Mouse (Mus musculus): ENCODE measurements at regions not wholly inside any gene's neighbourhood (a gene's known extent, or its start where the extent isn't known, plus 50 kb on each side); places are given as distances from the start of the nearest gene placed in this dataset.

DNA sequence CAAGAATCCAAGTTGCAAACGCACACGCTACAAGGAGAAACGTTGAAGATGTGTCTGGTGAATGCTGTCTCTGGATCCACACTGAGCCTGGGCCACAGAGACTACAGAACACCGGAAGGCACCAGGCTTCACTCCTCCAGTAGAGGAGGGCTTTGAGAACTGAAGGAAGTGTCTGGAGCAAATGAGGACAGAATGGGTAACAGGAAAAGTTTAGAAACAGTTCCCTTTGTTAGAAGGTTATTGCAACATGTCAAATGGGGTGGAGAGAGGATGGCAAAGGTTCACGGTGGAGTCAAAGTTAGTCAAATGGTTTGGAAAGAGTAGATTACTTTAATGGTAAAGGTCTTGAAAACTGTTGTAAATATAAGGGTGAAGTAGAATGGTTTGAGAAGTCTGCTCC is 247.1 kb upstream of the Jmjd1c start:
- Histone ChIP-seq H3K27ac (ENCODE audit: control insufficient read depth, insufficient read depth, low read length) (no peak overlapping the region), H3K27me3 (ENCODE audit: control insufficient read depth, insufficient read depth, low read length) (no peaks in the 10 kb centered on the region), H3K4me1 (replicated peaks; ENCODE audit: control insufficient read depth, insufficient read depth, low read length) (peaks cover 3% of the 10 kb centered on the region), H3K4me3 (ENCODE audit: control insufficient read depth, insufficient read depth, low read length) (no peak overlapping the region), H3K36me3 (ENCODE audit: control insufficient read depth, insufficient read depth, low read length) (no peaks in the 10 kb centered on the region)
- WGBS: 93% methylated on average over 5 of the region's 5 CpGs
- TF ChIP-seq POLR2A (IDR thresholded peaks at IDR 0.05; ENCODE audit: control insufficient read depth, extremely low read depth, insufficient read depth, low read length, poor library complexity) (no peak), CTCF (IDR thresholded peaks at IDR 0.05; ENCODE audit: borderline replicate concordance, control insufficient read depth, extremely low read depth, insufficient read depth, low read length, poor library complexity) (no peak)
- no peak for DNase-seq

DNA sequence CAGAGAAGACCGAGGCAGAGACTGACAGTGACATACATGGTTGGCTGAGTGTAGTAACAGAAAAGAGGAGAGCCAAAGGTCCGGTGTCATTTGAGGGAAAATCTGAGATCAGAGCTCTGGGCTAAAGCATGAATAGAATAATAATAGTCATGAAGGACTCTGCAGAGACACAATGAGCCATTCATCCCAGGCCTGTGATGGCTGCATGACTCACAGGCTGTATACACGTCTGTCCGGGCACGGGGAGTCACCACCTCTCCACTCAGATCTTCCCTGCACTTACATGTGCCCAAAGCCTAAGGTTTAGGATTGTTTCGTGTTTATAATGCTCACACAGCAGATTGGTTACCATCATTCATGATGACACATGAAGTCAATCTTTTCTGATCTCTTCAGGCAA is 246.2 kb upstream of the Jmjd1c start:
- no peak for TF ChIP-seq CTCF (IDR thresholded peaks at IDR 0.05; ENCODE audit: borderline replicate concordance, control insufficient read depth, extremely low read depth, insufficient read depth, low read length, poor library complexity)
- no peak for TF ChIP-seq POLR2A (IDR thresholded peaks at IDR 0.05; ENCODE audit: control insufficient read depth, extremely low read depth, insufficient read depth, low read length, poor library complexity)
- 92% methylated on average over 6 of the region's 6 CpGs for WGBS
- H3K4me3 ChIP-seq (ENCODE audit: control insufficient read depth, insufficient read depth, low read length): no peak overlapping the region
- H3K4me1 ChIP-seq (replicated peaks; ENCODE audit: control insufficient read depth, insufficient read depth, low read length): peaks cover 3% of the 10 kb centered on the region
- H3K27ac ChIP-seq (ENCODE audit: control insufficient read depth, insufficient read depth, low read length): no peak overlapping the region
- H3K36me3 ChIP-seq (ENCODE audit: control insufficient read depth, insufficient read depth, low read length): no peaks in the 10 kb centered on the region
- no peaks in the 10 kb centered on the region for H3K27me3 ChIP-seq (ENCODE audit: control insufficient read depth, insufficient read depth, low read length)
- no peak for DNase-seq

DNA sequence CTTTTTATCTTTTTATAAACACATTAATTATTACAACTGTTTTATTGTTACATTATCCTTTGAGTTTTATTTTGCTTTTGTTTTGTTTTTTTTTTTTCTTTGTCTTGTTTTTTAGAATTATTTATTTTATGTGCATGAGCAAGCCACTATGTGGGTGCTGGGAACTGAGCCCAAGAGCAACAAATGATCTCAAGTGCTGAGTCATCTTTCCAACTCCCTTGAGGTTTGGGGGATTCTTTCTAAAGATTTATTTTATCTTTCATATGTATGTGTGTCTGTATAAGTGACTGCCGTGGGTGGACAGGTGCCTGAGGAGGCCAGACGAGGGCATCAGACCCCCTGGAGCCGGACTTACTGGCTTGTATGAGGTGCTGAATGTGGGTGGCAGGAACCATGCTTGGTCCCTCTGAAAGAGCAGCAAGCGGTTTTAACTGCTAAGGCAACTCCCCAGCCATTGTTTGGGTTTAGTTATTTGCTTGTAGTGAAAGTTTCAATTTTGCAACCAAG is 244.9 kb upstream of the Jmjd1c start:
- DNase-seq: no peak
- 73% methylated on average over 4 of the region's 4 CpGs for WGBS
- no peaks in the 10 kb centered on the region for H3K36me3 ChIP-seq (ENCODE audit: control insufficient read depth, insufficient read depth, low read length)
- H3K4me1 ChIP-seq (replicated peaks; ENCODE audit: control insufficient read depth, insufficient read depth, low read length): peaks cover 3% of the 10 kb centered on the region
- no peak for TF ChIP-seq CTCF (IDR thresholded peaks at IDR 0.05; ENCODE audit: borderline replicate concordance, control insufficient read depth, extremely low read depth, insufficient read depth, low read length, poor library complexity)
- no peak overlapping the region for H3K4me3 ChIP-seq (ENCODE audit: control insufficient read depth, insufficient read depth, low read length)
- H3K27me3 ChIP-seq (ENCODE audit: control insufficient read depth, insufficient read depth, low read length): no peaks in the 10 kb centered on the region
- H3K27ac ChIP-seq (ENCODE audit: control insufficient read depth, insufficient read depth, low read length): no peak overlapping the region

DNA sequence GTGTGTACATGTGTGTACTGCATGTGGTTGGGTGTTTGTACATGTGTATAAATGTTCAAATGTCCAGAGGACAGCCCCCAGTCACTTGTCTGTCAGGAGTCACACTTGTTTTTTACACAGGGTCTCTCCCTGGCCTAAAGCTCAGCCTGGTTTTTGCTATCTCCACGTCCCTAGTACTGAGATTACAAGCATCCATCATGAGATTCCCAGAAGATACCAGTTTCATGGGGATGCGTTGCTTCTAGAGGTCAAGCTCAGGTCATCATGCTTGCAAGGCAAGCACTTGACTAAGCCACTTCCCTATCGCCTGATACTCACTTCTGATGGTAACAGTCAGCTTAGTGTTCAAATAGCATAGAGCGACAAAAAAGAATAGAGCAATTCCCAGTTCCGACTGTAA is 244.1 kb upstream of the Jmjd1c start:
- Histone ChIP-seq H3K27ac (ENCODE audit: control insufficient read depth, insufficient read depth, low read length) (no peak overlapping the region), H3K4me1 (replicated peaks; ENCODE audit: control insufficient read depth, insufficient read depth, low read length) (peaks cover 3% of the 10 kb centered on the region), H3K36me3 (ENCODE audit: control insufficient read depth, insufficient read depth, low read length) (no peaks in the 10 kb centered on the region), H3K27me3 (ENCODE audit: control insufficient read depth, insufficient read depth, low read length) (no peaks in the 10 kb centered on the region), H3K4me3 (ENCODE audit: control insufficient read depth, insufficient read depth, low read length) (no peak overlapping the region)
- no peak for DNase-seq
- TF ChIP-seq POLR2A (IDR thresholded peaks at IDR 0.05; ENCODE audit: control insufficient read depth, extremely low read depth, insufficient read depth, low read length, poor library complexity): no peak
- TF ChIP-seq CTCF (IDR thresholded peaks at IDR 0.05; ENCODE audit: borderline replicate concordance, control insufficient read depth, extremely low read depth, insufficient read depth, low read length, poor library complexity): no peak
- WGBS: 92% methylated on average over 5 of the region's 5 CpGs

DNA sequence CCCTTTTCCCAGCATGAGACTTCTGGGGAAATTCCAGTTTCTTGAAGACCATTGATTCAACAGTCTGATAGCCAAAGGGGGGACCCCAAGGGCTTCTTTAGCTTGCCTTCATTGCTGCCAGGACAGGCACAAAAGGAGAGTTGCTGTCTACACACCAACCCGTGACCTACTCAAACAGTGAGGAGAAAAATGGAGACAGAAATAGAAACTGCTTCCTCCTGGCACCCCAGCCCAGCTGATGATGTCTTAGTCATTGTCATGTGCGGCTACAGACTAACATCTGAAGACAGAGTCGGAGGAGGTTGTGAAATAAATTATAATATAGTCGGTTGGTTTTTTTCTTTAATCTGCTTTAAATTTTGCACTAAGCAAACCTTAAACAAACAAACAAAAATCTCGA is 243.2 kb upstream of the Jmjd1c start:
- H3K4me3 ChIP-seq (ENCODE audit: control insufficient read depth, insufficient read depth, low read length): no peak overlapping the region
- TF ChIP-seq POLR2A (IDR thresholded peaks at IDR 0.05; ENCODE audit: control insufficient read depth, extremely low read depth, insufficient read depth, low read length, poor library complexity) (no peak), CTCF (IDR thresholded peaks at IDR 0.05; ENCODE audit: borderline replicate concordance, control insufficient read depth, extremely low read depth, insufficient read depth, low read length, poor library complexity) (no peak)
- H3K27me3 ChIP-seq (ENCODE audit: control insufficient read depth, insufficient read depth, low read length): no peaks in the 10 kb centered on the region
- peak; percentile 9 for DNase-seq
- peaks cover 3% of the 10 kb centered on the region for H3K4me1 ChIP-seq (replicated peaks; ENCODE audit: control insufficient read depth, insufficient read depth, low read length)
- WGBS: 4% methylated on average over 5 of the region's 5 CpGs
- no peak overlapping the region for H3K27ac ChIP-seq (ENCODE audit: control insufficient read depth, insufficient read depth, low read length)
- H3K36me3 ChIP-seq (ENCODE audit: control insufficient read depth, insufficient read depth, low read length): no peaks in the 10 kb centered on the region

DNA sequence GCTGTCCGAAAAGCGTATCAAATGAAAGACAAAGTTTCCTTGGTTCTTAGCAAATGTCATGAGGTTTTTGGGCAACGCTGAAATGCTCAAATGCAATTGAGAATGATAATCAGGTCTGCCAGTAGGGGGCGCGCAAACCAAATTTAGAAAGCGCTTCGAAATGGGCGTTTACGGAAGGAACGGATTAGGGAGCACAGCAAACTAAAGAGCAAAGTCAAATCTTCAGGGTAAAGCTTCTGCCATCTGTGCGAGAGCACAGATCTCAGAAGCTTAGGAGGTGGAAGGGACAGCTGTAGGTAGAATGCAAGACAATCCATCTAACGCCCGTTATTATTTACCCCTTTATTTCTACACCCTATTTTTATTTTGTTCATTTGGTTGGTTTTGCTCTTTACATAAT is 242.7 kb upstream of the Jmjd1c start:
- Histone ChIP-seq H3K27me3 (ENCODE audit: control insufficient read depth, insufficient read depth, low read length) (no peaks in the 10 kb centered on the region), H3K4me3 (ENCODE audit: control insufficient read depth, insufficient read depth, low read length) (no peak overlapping the region), H3K27ac (ENCODE audit: control insufficient read depth, insufficient read depth, low read length) (no peak overlapping the region), H3K4me1 (replicated peaks; ENCODE audit: control insufficient read depth, insufficient read depth, low read length) (peaks cover 3% of the 10 kb centered on the region), H3K36me3 (ENCODE audit: control insufficient read depth, insufficient read depth, low read length) (no peaks in the 10 kb centered on the region)
- peak; percentile 88 for DNase-seq
- 7% methylated on average over 13 of the region's 13 CpGs for whole genome bisulfite sequencing
- TF ChIP-seq CTCF (IDR thresholded peaks at IDR 0.05; ENCODE audit: borderline replicate concordance, control insufficient read depth, extremely low read depth, insufficient read depth, low read length, poor library complexity) (no peak), POLR2A (IDR thresholded peaks at IDR 0.05; ENCODE audit: control insufficient read depth, extremely low read depth, insufficient read depth, low read length, poor library complexity) (no peak)

DNA sequence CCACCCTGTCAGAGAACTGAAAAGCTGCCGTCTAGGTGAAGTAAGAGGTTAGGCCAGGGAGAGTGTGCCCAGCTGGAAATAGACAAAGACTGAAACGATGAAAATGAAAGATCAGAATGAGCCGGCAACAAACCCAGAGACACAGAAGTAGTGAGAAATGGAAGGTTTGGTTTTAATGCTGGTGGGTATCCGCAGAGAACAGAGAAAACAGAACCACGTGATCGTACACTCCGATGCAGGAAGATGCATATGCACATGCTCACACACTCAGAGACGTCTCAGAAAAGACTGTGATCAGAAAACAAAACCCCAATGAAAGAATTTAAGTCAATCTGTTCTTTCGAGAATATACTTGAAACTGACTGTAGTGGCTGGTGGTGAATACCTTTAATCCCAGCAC is 241.0 kb upstream of the Jmjd1c start:
- Histone ChIP-seq H3K4me3 (ENCODE audit: control insufficient read depth, insufficient read depth, low read length) (no peak overlapping the region), H3K4me1 (replicated peaks; ENCODE audit: control insufficient read depth, insufficient read depth, low read length) (peaks cover 3% of the 10 kb centered on the region), H3K27ac (ENCODE audit: control insufficient read depth, insufficient read depth, low read length) (no peak overlapping the region), H3K36me3 (ENCODE audit: control insufficient read depth, insufficient read depth, low read length) (no peaks in the 10 kb centered on the region), H3K27me3 (ENCODE audit: control insufficient read depth, insufficient read depth, low read length) (no peaks in the 10 kb centered on the region)
- DNase-seq: no peak
- no peak for TF ChIP-seq POLR2A (IDR thresholded peaks at IDR 0.05; ENCODE audit: control insufficient read depth, extremely low read depth, insufficient read depth, low read length, poor library complexity)
- TF ChIP-seq CTCF (IDR thresholded peaks at IDR 0.05; ENCODE audit: borderline replicate concordance, control insufficient read depth, extremely low read depth, insufficient read depth, low read length, poor library complexity): no peak
- 96% methylated on average over 9 of the region's 9 CpGs for WGBS
